Mouse (Mus musculus) left cerebral cortex, adult 18-20 months (tissue): Measurements from ENCODE around the gene Asic1. TPM values are rescaled to one million over a fixed set of nuclear protein-coding genes. Genes with fewer than 3 reads are reported as not detected.
A peak's percentile ranks its signal among the peaks of the same experiment; 100 is the strongest.

Experiments used
- DNase-seq, 2 experiments: peaks; one replicate each; pipeline ENCODE4 v3.0.0; 2021 to 2022; ENCODE audit warnings: low spot score in 2 of 2, mixed read lengths in 1 of 2
- total RNA-seq, 2 experiments: library from RNA; stranded (reverse); gene quantifications; 2 replicates each; pipeline ENCODE4 v1.2.3; 2021

Asic1 gene
- total RNA-seq, 2 experiments from 2014 or later: 62.7 to 75.8 TPM

GRCm38 (mm10) chr15:99662371-99662770 is 7.8 kb upstream of the Asic1 start:
- no peak for DNase-seq

- DNase-seq: peak in 1 of 2 experiments; percentile 50
Observed at GRCm38 (mm10) chr15:99663964-99664599, 6.1 kb upstream of the Asic1 start.

GRCm38 (mm10) chr15:99664600-99665451 is 5.3 kb upstream of the Asic1 start:
- DNase-seq: peak; percentile 62 to 82

GRCm38 (mm10) chr15:99667544-99667943 is 2.6 kb upstream of the Asic1 start:
- no peak for DNase-seq

- DNase-seq: peak; percentile 75 to 80
Observed at GRCm38 (mm10) chr15:99668881-99669280, 1.3 kb upstream of the Asic1 start.

- DNase-seq: no peak
Observed at GRCm38 (mm10) chr15:99669392-99669791, 776 bp upstream of the Asic1 start.

- DNase-seq: no peak
Observed at GRCm38 (mm10) chr15:99670964-99671670, 949 bp downstream of the Asic1 start.

- peak; percentile 30 to 56 for DNase-seq
Observed at GRCm38 (mm10) chr15:99671783-99672182, 1.6 kb downstream of the Asic1 start.

GRCm38 (mm10) chr15:99674866-99675265 is 4.7 kb downstream of the Asic1 start:
- no peak for DNase-seq

GRCm38 (mm10) chr15:99677089-99677488 is 6.9 kb downstream of the Asic1 start:
- DNase-seq: no peak

- DNase-seq: no peak
Observed at GRCm38 (mm10) chr15:99678063-99678800, 8.1 kb downstream of the Asic1 start.

GRCm38 (mm10) chr15:99679008-99679407 is 8.8 kb downstream of the Asic1 start:
- no peak for DNase-seq

- no peak for DNase-seq
Observed at GRCm38 (mm10) chr15:99682880-99683279, 12.7 kb downstream of the Asic1 start.

GRCm38 (mm10) chr15:99684156-99684555 is 14.0 kb downstream of the Asic1 start:
- DNase-seq: no peak

- DNase-seq: peak in 1 of 2 experiments; percentile 60
Observed at GRCm38 (mm10) chr15:99688712-99689111, 18.5 kb downstream of the Asic1 start.

- no peak for DNase-seq
Observed at GRCm38 (mm10) chr15:99690924-99691323, 20.8 kb downstream of the Asic1 start.

GRCm38 (mm10) chr15:99691976-99692375 is 21.8 kb downstream of the Asic1 start:
- DNase-seq: no peak

- DNase-seq: no peak
Observed at GRCm38 (mm10) chr15:99697309-99697708, 27.1 kb downstream of the Asic1 start.

GRCm38 (mm10) chr15:99698533-99699085 is 28.4 kb downstream of the Asic1 start:
- no peak for DNase-seq

- DNase-seq: no peak
Observed at GRCm38 (mm10) chr15:99699715-99700114, 29.5 kb downstream of the Asic1 start.
